Mouse (Mus musculus) bone marrow, adult 2 months (tissue): Measurements from ENCODE around the gene Ifnlr1. TPM values are rescaled to one million over a fixed set of nuclear protein-coding genes. Genes with fewer than 3 reads are reported as not detected.
"Not testable (repeated sequence)": the region's sequence is repeated elsewhere in the genome, so short reads cannot be mapped to it uniquely, and the experiment has no call there.

Source experiments
- H3K27ac ChIP-seq: fragments of 200-500 bp; 2 replicates; pipeline ENCODE4 v1.5.1; 2012; ENCODE audit warnings: low read depth, mild to moderate bottlenecking, control low read depth, inconsistent platforms, low read length; ENCODE audit not compliant: control insufficient read depth, poor library complexity, insufficient read depth
- H3K4me1 ChIP-seq: fragments of 200-500 bp; 2 replicates; pipeline ENCODE4 v1.6.1; 2011; ENCODE audit warnings: low read length; ENCODE audit not compliant: control insufficient read depth, insufficient read depth
- H3K4me3 ChIP-seq: fragments of 200-500 bp; replicated peaks from 2 replicates; pipeline ENCODE3; 2011; ENCODE audit warnings: mild to moderate bottlenecking, low read depth, low read length, control low read depth; ENCODE audit not compliant: control insufficient read depth
- CTCF ChIP-seq: fragments of 200-500 bp; IDR thresholded peaks from 2 replicates; pipeline ENCODE4 v1.5.1; 2011; ENCODE audit warnings: low read length, control low read depth; ENCODE audit not compliant: control insufficient read depth, insufficient read depth
- POLR2A ChIP-seq: fragments of 200-500 bp; IDR thresholded peaks from 2 replicates; pipeline ENCODE4 v1.6.1; 2011; ENCODE audit warnings: low read depth, mild to moderate bottlenecking, control low read depth, low read length, borderline replicate concordance; ENCODE audit not compliant: control insufficient read depth
- WGBS: fragments of 180-500 bp; shearing (Covaris S2); methylation state at CpG from one replicate; pipeline ENCODE4 v1.1.7; 2018; 5-methylcytosine and 5-hydroxymethylcytosine counted together
- polyA plus RNA-seq: library from polyadenylated mRNA; stranded (reverse); fragments of >200 nt; gene quantifications from 2 replicates; pipeline ENCODE4 v1.2.4, GENCODE M21; 2011; ENCODE audit warnings: low replicate concordance; ENCODE audit not compliant: missing spikeins, insufficient read depth, insufficient read length

Gene Ifnlr1
- polyA plus RNA-seq = 3.2 and 7.3 TPM in 2 replicates

- Histone ChIP-seq H3K27ac (peak within 1 kb of the TSS; percentile 76), H3K4me1 (no peaks in the 10 kb centered on the region; the same call in 1 of the 2 replicates), H3K4me3 (peak within 1 kb of the TSS; percentile 85)
- TF ChIP-seq CTCF (no peak), POLR2A (no peak)
- WGBS = under 1% methylated on average over 41 of the region's 41 CpGs
These were observed at the start of gene Ifnlr1 for GRCm38 (mm10) chr4:135685906-135686567. Gene Ifnlr1, plus strand, starts transcription at chr4:135686287.

DNA sequence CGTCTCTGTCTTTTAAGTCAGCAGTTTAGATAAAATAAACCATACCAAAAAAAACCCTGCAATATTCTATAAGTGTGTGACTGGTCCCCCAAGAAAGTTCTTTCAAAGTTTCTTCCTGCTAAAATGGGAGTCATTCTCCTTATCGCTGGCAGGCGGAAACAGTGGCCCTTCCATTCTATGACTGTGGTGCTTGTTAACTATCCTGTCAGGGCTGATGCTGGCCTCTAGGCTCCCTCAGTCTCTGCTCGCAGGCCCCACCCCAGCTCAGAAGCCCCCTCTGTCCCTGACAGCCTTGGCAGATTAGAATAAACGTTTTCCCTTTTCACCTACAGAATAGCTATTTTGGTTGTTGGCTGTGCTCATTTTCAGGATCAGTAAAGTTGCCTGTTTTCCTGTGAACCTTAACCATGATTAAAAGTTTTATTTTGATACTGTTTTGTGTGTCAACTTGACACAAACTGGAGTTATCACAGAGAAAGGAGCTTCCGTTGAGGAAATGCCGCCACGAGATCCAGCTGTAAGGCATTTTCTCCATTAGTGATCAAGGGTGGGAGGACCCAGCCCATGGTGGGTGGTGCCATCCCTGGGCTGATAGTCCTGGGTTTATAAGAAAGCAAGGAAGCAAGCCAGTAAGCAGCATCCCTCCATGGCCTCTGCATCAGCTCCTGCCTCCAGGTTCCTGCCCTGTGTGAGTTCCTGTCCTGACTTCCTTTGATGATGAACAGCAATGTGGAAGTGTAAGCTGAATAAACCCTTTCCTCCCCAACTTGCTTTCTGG, 44.6 kb upstream of the Ifnlr1 start:
- H3K27ac ChIP-seq, H3K4me1 ChIP-seq, H3K4me3 ChIP-seq: not testable (repeated sequence)
- WGBS = 80% methylated on average over 8 of the region's 8 CpGs

- H3K27ac ChIP-seq = no peak overlapping the region
- no peaks in the 10 kb centered on the region for H3K4me1 ChIP-seq
- TF ChIP-seq CTCF = no peak
- no peak for TF ChIP-seq POLR2A
- no peak overlapping the region for H3K4me3 ChIP-seq
- 75% methylated on average over 12 of the region's 12 CpGs for WGBS
These were observed 41.0 kb upstream of the Ifnlr1 start for GRCm38 (mm10) chr4:135645022-135645637.

DNA sequence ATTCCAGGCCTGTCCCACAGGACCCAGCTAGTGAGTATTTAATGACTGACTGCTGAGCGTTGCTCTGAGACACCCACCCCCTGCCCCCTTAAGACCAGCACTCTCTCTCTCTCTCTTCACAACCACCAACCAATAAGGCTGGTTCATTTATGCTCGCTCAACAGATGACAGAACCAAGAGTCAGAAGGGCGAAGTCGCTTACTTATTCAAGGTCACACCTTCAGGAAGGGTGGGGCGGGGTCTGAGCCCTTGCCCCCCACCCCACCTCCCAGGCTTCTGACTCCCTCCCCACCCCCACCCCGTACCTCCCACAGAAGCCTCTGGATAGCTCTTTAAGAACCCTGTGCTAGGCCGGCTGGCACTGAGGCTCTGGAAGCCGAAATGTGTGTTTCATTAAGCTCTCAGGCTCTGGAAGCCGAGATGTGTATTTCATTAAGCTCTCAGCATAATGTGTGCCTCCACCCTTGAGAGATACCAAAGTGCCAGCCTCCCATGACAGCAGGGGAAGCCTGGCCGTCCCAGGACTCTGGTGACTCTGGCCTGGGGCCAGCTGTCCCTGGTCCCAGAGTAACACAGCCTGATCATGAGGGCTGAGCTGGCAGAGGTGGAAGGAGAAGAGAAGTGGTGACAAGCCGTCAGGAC, 33.0 kb upstream of the Ifnlr1 start:
- Histone ChIP-seq H3K27ac (no peak overlapping the region), H3K4me3 (no peak overlapping the region), H3K4me1 (no peaks in the 10 kb centered on the region)
- WGBS = 77% methylated on average over 11 of the region's 11 CpGs
- TF ChIP-seq POLR2A = no peak
- no peak for TF ChIP-seq CTCF

GRCm38 (mm10) chr4:135653956-135654355, 32.1 kb upstream of the Ifnlr1 start:
- no peak for TF ChIP-seq CTCF
- no peak for TF ChIP-seq POLR2A
- no peaks in the 10 kb centered on the region for H3K4me1 ChIP-seq
- WGBS = 79% methylated on average over 7 of the region's 7 CpGs
- no peak overlapping the region for H3K27ac ChIP-seq
- no peak overlapping the region for H3K4me3 ChIP-seq

DNA sequence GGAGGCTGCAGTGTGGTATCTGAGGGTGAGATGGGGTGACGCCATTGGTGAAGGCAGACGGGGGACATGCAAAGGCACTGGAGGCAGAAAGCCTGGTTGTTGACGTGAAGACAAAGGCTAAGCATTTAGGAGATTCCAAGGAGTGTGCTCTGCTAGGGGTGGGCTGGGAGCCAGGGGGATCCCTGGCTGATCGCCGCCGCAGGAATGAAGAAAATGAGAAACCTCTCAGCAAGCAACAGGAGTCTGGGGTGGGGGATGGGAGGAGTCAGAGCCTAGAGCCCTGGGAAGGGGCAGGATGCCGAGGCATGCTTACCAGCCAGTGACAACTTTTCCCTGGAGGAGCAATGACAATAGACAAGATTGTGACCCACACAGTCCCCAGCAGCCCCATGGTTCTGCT, 30.6 kb upstream of the Ifnlr1 start:
- TF ChIP-seq CTCF = no peak
- no peak for TF ChIP-seq POLR2A
- Histone ChIP-seq H3K27ac (no peak overlapping the region), H3K4me1 (no peaks in the 10 kb centered on the region), H3K4me3 (no peak overlapping the region)
- WGBS = 80% methylated on average over 7 of the region's 7 CpGs

GRCm38 (mm10) chr4:135656094-135656589, 29.9 kb upstream of the Ifnlr1 start:
- H3K4me1 ChIP-seq = no peaks in the 10 kb centered on the region; the same call in 1 of the 2 replicates
- no peak overlapping the region for H3K4me3 ChIP-seq
- TF ChIP-seq CTCF (no peak), POLR2A (no peak)
- 41% methylated on average over 10 of the region's 10 CpGs for WGBS
- no peak overlapping the region for H3K27ac ChIP-seq

DNA sequence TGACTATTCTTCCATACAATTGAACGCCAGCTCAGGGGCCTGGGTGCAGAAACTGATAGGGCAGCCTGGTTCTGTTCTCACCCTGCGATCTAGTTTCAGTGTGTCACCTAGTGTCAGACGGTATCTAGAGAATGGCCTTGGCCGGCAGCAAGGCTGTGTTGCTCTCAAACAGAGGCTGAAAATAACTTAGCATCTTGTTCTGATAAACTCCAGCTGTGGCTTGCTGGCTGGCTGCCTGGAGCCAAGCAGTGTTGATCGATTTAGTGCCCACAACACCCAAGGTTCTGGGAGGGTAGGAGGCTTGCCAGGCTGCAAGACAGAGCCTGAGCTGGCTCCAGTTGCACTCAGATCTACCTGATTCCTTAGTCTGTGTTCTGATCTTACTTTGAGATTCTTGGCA, 27.6 kb upstream of the Ifnlr1 start:
- 57% methylated on average over 5 of the region's 5 CpGs for WGBS
- no peak for TF ChIP-seq POLR2A
- no peak for TF ChIP-seq CTCF
- H3K4me3 ChIP-seq = no peak overlapping the region

More for the DNA sequence above, 27.6 kb upstream of the Ifnlr1 start:
- Histone ChIP-seq H3K27ac (no peak overlapping the region), H3K4me1 (no peaks in the 10 kb centered on the region; the same call in 1 of the 2 replicates)
